Mouse (Mus musculus) C2C12 (cell line): ENCODE data around the gene Pde3b. TPM values are rescaled to one million over a fixed set of nuclear protein-coding genes. Genes with fewer than 3 reads are reported as not detected.

Experiments used
- H3K27me3 ChIP-seq: one replicate; pipeline ENCODE4 v1.6.1; 2011; ENCODE audit not compliant: control insufficient read depth, insufficient read depth, insufficient read length
- H3K36me3 ChIP-seq: one replicate; pipeline ENCODE4 v1.6.1; 2011; ENCODE audit not compliant: control insufficient read depth, insufficient read depth
- H3K4me3 ChIP-seq: one replicate; pipeline ENCODE4 v1.5.1; 2011; ENCODE audit warnings: mild to moderate bottlenecking, control low read depth; ENCODE audit not compliant: poor library complexity, insufficient read depth, severe bottlenecking
- H3K79me2 ChIP-seq: one replicate; pipeline ENCODE4 v1.6.1; 2011; ENCODE audit not compliant: control insufficient read depth, insufficient read depth
- H3K79me3 ChIP-seq: one replicate; pipeline ENCODE4 v1.6.1; 2011; ENCODE audit warnings: low read depth, control low read depth
- H3ac ChIP-seq: one replicate; pipeline ENCODE3; 2011; ENCODE audit warnings: low read depth; ENCODE audit not compliant: control insufficient read depth, insufficient read length
- CEBPB ChIP-seq: IDR thresholded peaks from one replicate; pipeline ENCODE4 v1.6.1; 2011; ENCODE audit warnings: low read depth, mild to moderate bottlenecking, control low read depth, moderate library complexity
- CTCF ChIP-seq: IDR thresholded peaks from one replicate; pipeline ENCODE4 v1.5.1; 2011; ENCODE audit not compliant: control insufficient read depth, insufficient read depth, insufficient read length
- FOSL1 ChIP-seq: IDR thresholded peaks from one replicate; pipeline ENCODE4 v1.8.0; 2011; ENCODE audit warnings: mild to moderate bottlenecking, low read length; ENCODE audit not compliant: poor library complexity, insufficient read depth, severe bottlenecking
- MAX ChIP-seq: IDR thresholded peaks from one replicate; pipeline ENCODE4 v1.6.1; 2011; ENCODE audit warnings: mild to moderate bottlenecking, control low read depth
- MYOD1 ChIP-seq: IDR thresholded peaks from one replicate; pipeline ENCODE4 v1.6.1; 2011; ENCODE audit warnings: low read depth; ENCODE audit not compliant: control insufficient read depth, insufficient read length
- MYOG ChIP-seq: IDR thresholded peaks from one replicate; pipeline ENCODE4 v1.6.1; 2011; ENCODE audit not compliant: control insufficient read depth, insufficient read length; ENCODE audit errors: extremely low read depth
- USF1 ChIP-seq: IDR thresholded peaks from one replicate; pipeline ENCODE4 v1.6.1; 2011; ENCODE audit warnings: low read depth, mild to moderate bottlenecking, control low read depth, moderate library complexity
- polyA plus RNA-seq: library from polyadenylated mRNA; unstranded; fragments of >200 nt; fragmentation: generic; extraction: Trizol; gene quantifications from one replicate; pipeline ENCODE4 v1.2.1, GENCODE M21; 2012; ENCODE audit warnings: missing spikeins

Pde3b gene
- polyA plus RNA-seq, 1 experiment = 2.1 TPM

- Histone ChIP-seq H3K79me3 (no peaks in the 10 kb centered on the region), H3K27me3 (no peaks in the 10 kb centered on the region), H3K4me3 (no peak overlapping the region), H3K79me2 (no peaks in the 10 kb centered on the region), H3K36me3 (no peaks in the 10 kb centered on the region), H3ac (no peak overlapping the region)
- no peak for TF ChIP-seq FOSL1
- no peak for TF ChIP-seq USF1
- no peak for TF ChIP-seq CEBPB
- no peak for TF ChIP-seq MYOG
- TF ChIP-seq MAX = no peak
- no peak for TF ChIP-seq MYOD1
- TF ChIP-seq CTCF = no peak
Measured at GRCm38 (mm10) chr7:114466358-114466757, 51.3 kb downstream of the Pde3b start.

GRCm38 (mm10) chr7:114472471-114472870 is 57.4 kb downstream of the Pde3b start:
- Histone ChIP-seq H3K79me2 (no peaks in the 10 kb centered on the region), H3K4me3 (no peak overlapping the region), H3K36me3 (no peaks in the 10 kb centered on the region), H3K79me3 (no peaks in the 10 kb centered on the region), H3K27me3 (no peaks in the 10 kb centered on the region), H3ac (no peak overlapping the region)
- no peak for TF ChIP-seq MYOD1
- no peak for TF ChIP-seq USF1
- TF ChIP-seq MYOG = no peak
- no peak for TF ChIP-seq MAX
- TF ChIP-seq CTCF = no peak
- TF ChIP-seq FOSL1 = no peak
- TF ChIP-seq CEBPB = no peak

DNA sequence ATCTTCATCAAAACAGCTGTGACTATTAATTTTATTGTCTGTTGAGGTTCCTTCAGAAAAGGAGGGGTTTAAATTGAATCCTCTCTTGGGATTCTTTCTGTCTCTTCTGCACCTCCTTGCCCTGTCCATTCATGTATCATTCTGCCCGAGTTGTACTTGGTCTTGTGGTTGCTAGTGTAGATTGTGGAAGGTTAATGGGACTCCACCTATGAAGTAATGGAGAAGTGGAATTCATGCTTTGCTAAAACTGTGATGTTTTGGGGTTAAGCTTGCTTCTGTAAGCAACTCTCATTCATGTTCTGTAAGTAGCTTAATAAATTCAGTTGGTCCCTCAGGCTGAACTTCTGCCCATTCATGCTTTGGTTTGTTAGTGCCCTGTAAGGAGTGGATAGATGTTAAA is 59.8 kb downstream of the Pde3b start:
- Histone ChIP-seq H3K36me3 (no peaks in the 10 kb centered on the region), H3ac (no peak overlapping the region), H3K27me3 (no peaks in the 10 kb centered on the region), H3K4me3 (no peak overlapping the region), H3K79me3 (no peaks in the 10 kb centered on the region), H3K79me2 (no peaks in the 10 kb centered on the region)
- TF ChIP-seq MYOG = no peak
- TF ChIP-seq MYOD1 = no peak
- no peak for TF ChIP-seq CEBPB
- no peak for TF ChIP-seq FOSL1
- TF ChIP-seq MAX = no peak
- TF ChIP-seq CTCF = no peak
- TF ChIP-seq USF1 = no peak

GRCm38 (mm10) chr7:114477884-114478283 is 62.8 kb downstream of the Pde3b start:
- no peaks in the 10 kb centered on the region for H3K79me3 ChIP-seq
- no peak overlapping the region for H3K4me3 ChIP-seq
- TF ChIP-seq CTCF (no peak), CEBPB (no peak), USF1 (no peak), FOSL1 (no peak), MYOG (no peak), MYOD1 (no peak)
- no peak overlapping the region for H3ac ChIP-seq
- H3K27me3 ChIP-seq = no peaks in the 10 kb centered on the region
- peaks cover under 1% of the 10 kb centered on the region for H3K79me2 ChIP-seq
- no peaks in the 10 kb centered on the region for H3K36me3 ChIP-seq

- Histone ChIP-seq H3K4me3 (no peak overlapping the region), H3K27me3 (no peaks in the 10 kb centered on the region)
- TF ChIP-seq MYOD1 (no peak), MAX (no peak), CEBPB (no peak), CTCF (no peak), USF1 (no peak), MYOG (no peak), FOSL1 (no peak)
Measured at GRCm38 (mm10) chr7:114478901-114479300, 63.8 kb downstream of the Pde3b start.

GRCm38 (mm10) chr7:114479779-114480178 is 64.7 kb downstream of the Pde3b start:
- peaks cover 5% of the 10 kb centered on the region for H3K79me2 ChIP-seq
- H3K36me3 ChIP-seq = no peaks in the 10 kb centered on the region
- H3K79me3 ChIP-seq = no peaks in the 10 kb centered on the region
- no peak overlapping the region for H3K4me3 ChIP-seq
- H3ac ChIP-seq = no peak overlapping the region
- no peak for TF ChIP-seq MAX
- TF ChIP-seq MYOG = no peak
- TF ChIP-seq USF1 = no peak
- no peak for TF ChIP-seq CEBPB
- TF ChIP-seq CTCF = no peak
- TF ChIP-seq FOSL1 = no peak
- no peak for TF ChIP-seq MYOD1
- H3K27me3 ChIP-seq = no peaks in the 10 kb centered on the region

More at GRCm38 (mm10) chr7:114478901-114479300, 63.8 kb downstream of the Pde3b start:
- no peaks in the 10 kb centered on the region for H3K36me3 ChIP-seq
- no peak overlapping the region for H3ac ChIP-seq
- H3K79me3 ChIP-seq = no peaks in the 10 kb centered on the region
- H3K79me2 ChIP-seq = peaks cover 5% of the 10 kb centered on the region
